Mouse (Mus musculus): Measurements from ENCODE around the gene Phc2. TPM values are rescaled to one million over a fixed set of nuclear protein-coding genes. Genes with fewer than 3 reads are reported as not detected.

Phc2 gene
- polyA plus RNA-seq, 1 experiment from 2014 or later = 61.5 TPM

GRCm38 (mm10) chr4:128709061-128709780 lies 54.7 kb downstream of the Phc2 start:
- H3K4me1 ChIP-seq = peaks cover 28% of the 10 kb centered on the region
- no peak for ATAC-seq (ENCODE audit: insufficient number of reproducible peaks, low FRiP score, low TSS enrichment, low read depth)
- no peaks in the 10 kb centered on the region for H3K9me3 ChIP-seq (replicated peaks)
- no peak overlapping the region for H3K9ac ChIP-seq
- no peak overlapping the region for H3K4me3 ChIP-seq (replicated peaks)
- peaks cover 6% of the 10 kb centered on the region; the same call in 1 of the 2 replicates for H3K27me3 ChIP-seq
- no peak overlapping the region for H3K27ac ChIP-seq (replicated peaks)
- H3K4me2 ChIP-seq (replicated peaks) = no peak overlapping the region
- WGBS = 79% methylated on average over 15 of the region's 15 CpGs
- 0 out of 2 replicates have a peak, but pooled peaks cover 6% of the 10 kb centered on the region for H3K36me3 ChIP-seq

- 82% methylated on average over 12 of the region's 12 CpGs for WGBS
- peaks cover 33% of the 10 kb centered on the region for H3K4me1 ChIP-seq
- 0 out of 2 replicates have a peak, but pooled peaks cover 6% of the 10 kb centered on the region for H3K36me3 ChIP-seq
- H3K27ac ChIP-seq (replicated peaks) = no peak overlapping the region
- ATAC-seq (ENCODE audit: insufficient number of reproducible peaks, low FRiP score, low TSS enrichment, low read depth) = no peak
- H3K9ac ChIP-seq = no peak overlapping the region
- no peak overlapping the region for H3K4me2 ChIP-seq (replicated peaks)
- no peaks in the 10 kb centered on the region for H3K9me3 ChIP-seq (replicated peaks)
- H3K27me3 ChIP-seq = peaks cover 6% of the 10 kb centered on the region; the same call in 1 of the 2 replicates
- H3K4me3 ChIP-seq (replicated peaks) = no peak overlapping the region
Observed at GRCm38 (mm10) chr4:128709781-128710166, 55.3 kb downstream of the Phc2 start.

- no peak overlapping the region for H3K27ac ChIP-seq (replicated peaks)
- H3K4me2 ChIP-seq (replicated peaks) = no peak overlapping the region
- no peak overlapping the region for H3K4me3 ChIP-seq (replicated peaks)
- 0 out of 2 replicates have a peak, but pooled peaks cover 6% of the 10 kb centered on the region for H3K36me3 ChIP-seq
- no peak overlapping the region for H3K9ac ChIP-seq
- peaks cover 6% of the 10 kb centered on the region; the same call in 1 of the 2 replicates for H3K27me3 ChIP-seq
- no peak for ATAC-seq (ENCODE audit: insufficient number of reproducible peaks, low FRiP score, low TSS enrichment, low read depth)
- H3K4me1 ChIP-seq = peaks cover 39% of the 10 kb centered on the region
- 77% methylated on average over 6 of the region's 6 CpGs for WGBS
- H3K9me3 ChIP-seq (replicated peaks) = no peaks in the 10 kb centered on the region
Observed at GRCm38 (mm10) chr4:128710286-128710685, 55.8 kb downstream of the Phc2 start.

GRCm38 (mm10) chr4:128710800-128711199 lies 56.3 kb downstream of the Phc2 start:
- H3K27me3 ChIP-seq = peaks cover 6% of the 10 kb centered on the region; the same call in 1 of the 2 replicates
- H3K4me1 ChIP-seq = peaks cover 44% of the 10 kb centered on the region
- 62% methylated on average over 9 of the region's 9 CpGs for WGBS

GRCm38 (mm10) chr4:128711455-128712135 lies 57.1 kb downstream of the Phc2 start:
- 0 out of 2 replicates have a peak, but pooled peaks cover 6% of the 10 kb centered on the region for H3K36me3 ChIP-seq
- H3K27me3 ChIP-seq = peaks cover 6% of the 10 kb centered on the region; the same call in 1 of the 2 replicates
- no peaks in the 10 kb centered on the region for H3K9me3 ChIP-seq (replicated peaks)
- H3K4me3 ChIP-seq (replicated peaks) = peak overlapping the region; percentile 33
- WGBS = 5% methylated on average over 24 of the region's 24 CpGs
- H3K9ac ChIP-seq = no peak overlapping the region; the same call in 1 of the 2 replicates
- peak overlapping the region; percentile 71 for H3K27ac ChIP-seq (replicated peaks)
- peak overlapping the region; percentile 57 for H3K4me2 ChIP-seq (replicated peaks)
- peak; percentile 76 for ATAC-seq (ENCODE audit: insufficient number of reproducible peaks, low FRiP score, low TSS enrichment, low read depth)
- H3K4me1 ChIP-seq = peaks cover 49% of the 10 kb centered on the region

More at GRCm38 (mm10) chr4:128710800-128711199, 56.3 kb downstream of the Phc2 start:
- Histone ChIP-seq H3K4me3 (replicated peaks) (no peak overlapping the region), H3K9me3 (replicated peaks) (no peaks in the 10 kb centered on the region), H3K9ac (no peak overlapping the region), H3K4me2 (replicated peaks) (peak overlapping the region; percentile 57; the same call in 1 of the 2 replicates), H3K27ac (replicated peaks) (no peak overlapping the region), H3K36me3 (0 out of 2 replicates have a peak, but pooled peaks cover 6% of the 10 kb centered on the region)
- ATAC-seq (ENCODE audit: insufficient number of reproducible peaks, low FRiP score, low TSS enrichment, low read depth) = no peak

GRCm38 (mm10) chr4:128712136-128712655 lies 57.7 kb downstream of the Phc2 start:
- H3K27ac ChIP-seq (replicated peaks) = peak overlapping the region; percentile 71
- 0 out of 2 replicates have a peak, but pooled peaks cover 6% of the 10 kb centered on the region for H3K36me3 ChIP-seq
- 0 out of 2 replicates have a peak, but pooled peaks have one; percentile 26 for ATAC-seq (ENCODE audit: insufficient number of reproducible peaks, low FRiP score, low TSS enrichment, low read depth)
- no peak overlapping the region; the same call in 1 of the 2 replicates for H3K9ac ChIP-seq
- no peaks in the 10 kb centered on the region for H3K9me3 ChIP-seq (replicated peaks)
- whole genome bisulfite sequencing = 30% methylated on average over 13 of the region's 13 CpGs
- peaks cover 49% of the 10 kb centered on the region for H3K4me1 ChIP-seq
- peak overlapping the region; percentile 57 for H3K4me2 ChIP-seq (replicated peaks)
- H3K27me3 ChIP-seq = peaks cover 6% of the 10 kb centered on the region; the same call in 1 of the 2 replicates
- H3K4me3 ChIP-seq (replicated peaks) = peak overlapping the region; percentile 33

GRCm38 (mm10) chr4:128712941-128713340 lies 58.4 kb downstream of the Phc2 start:
- Histone ChIP-seq H3K9ac (no peak overlapping the region), H3K36me3 (0 out of 2 replicates have a peak, but pooled peaks cover 6% of the 10 kb centered on the region), H3K9me3 (replicated peaks) (no peaks in the 10 kb centered on the region), H3K27ac (replicated peaks) (peak overlapping the region; percentile 71), H3K4me3 (replicated peaks) (no peak overlapping the region), H3K4me1 (peaks cover 56% of the 10 kb centered on the region), H3K27me3 (peaks cover 6% of the 10 kb centered on the region; the same call in 1 of the 2 replicates), H3K4me2 (replicated peaks) (peak overlapping the region; percentile 57; the same call in 1 of the 2 replicates)
- no peak for ATAC-seq (ENCODE audit: insufficient number of reproducible peaks, low FRiP score, low TSS enrichment, low read depth)
- 59% methylated on average over 6 of the region's 6 CpGs for WGBS

- no peak overlapping the region for H3K4me3 ChIP-seq (replicated peaks)
- H3K27me3 ChIP-seq = peaks cover 5% of the 10 kb centered on the region; the same call in 1 of the 2 replicates
- no peaks in the 10 kb centered on the region for H3K9me3 ChIP-seq (replicated peaks)
- H3K36me3 ChIP-seq = no peaks in the 10 kb centered on the region
- H3K27ac ChIP-seq (replicated peaks) = peak overlapping the region; percentile 74
- H3K9ac ChIP-seq = no peak overlapping the region
- peak; percentile 52 for ATAC-seq (ENCODE audit: insufficient number of reproducible peaks, low FRiP score, low TSS enrichment, low read depth)
- peaks cover 70% of the 10 kb centered on the region for H3K4me1 ChIP-seq
- peak overlapping the region; percentile 17 for H3K4me2 ChIP-seq (replicated peaks)
- 9% methylated on average over 14 of the region's 14 CpGs for WGBS
Observed at GRCm38 (mm10) chr4:128715241-128716204, 61.0 kb downstream of the Phc2 start.

- Histone ChIP-seq H3K4me3 (replicated peaks) (no peak overlapping the region), H3K4me2 (replicated peaks) (peak overlapping the region; percentile 17), H3K9ac (no peak overlapping the region), H3K4me1 (peaks cover 70% of the 10 kb centered on the region), H3K27me3 (no peaks in the 10 kb centered on the region), H3K27ac (replicated peaks) (peak overlapping the region; percentile 74), H3K36me3 (no peaks in the 10 kb centered on the region), H3K9me3 (replicated peaks) (no peaks in the 10 kb centered on the region)
- WGBS = 18% methylated on average over 4 of the region's 4 CpGs
- ATAC-seq (ENCODE audit: insufficient number of reproducible peaks, low FRiP score, low TSS enrichment, low read depth) = no peak
Observed at GRCm38 (mm10) chr4:128716279-128716678, 61.8 kb downstream of the Phc2 start.

GRCm38 (mm10) chr4:128716731-128717130 lies 62.2 kb downstream of the Phc2 start:
- 40% methylated on average over 9 of the region's 9 CpGs for WGBS
- ATAC-seq (ENCODE audit: insufficient number of reproducible peaks, low FRiP score, low TSS enrichment, low read depth) = no peak
- peaks cover 70% of the 10 kb centered on the region for H3K4me1 ChIP-seq
- H3K4me3 ChIP-seq (replicated peaks) = no peak overlapping the region
- H3K27ac ChIP-seq (replicated peaks) = peak overlapping the region; percentile 74
- no peak overlapping the region for H3K4me2 ChIP-seq (replicated peaks)
- no peaks in the 10 kb centered on the region for H3K9me3 ChIP-seq (replicated peaks)
- no peaks in the 10 kb centered on the region for H3K36me3 ChIP-seq
- H3K9ac ChIP-seq = no peak overlapping the region
- no peaks in the 10 kb centered on the region for H3K27me3 ChIP-seq
